Mouse (Mus musculus) megakaryocyte, adult 5-6 weeks (primary cell): ENCODE results near the gene Tmem106c. TPM values are rescaled to one million over a fixed set of nuclear protein-coding genes. Genes with fewer than 3 reads are reported as not detected.

ENCODE experiments used
- ATAC-seq: 2 replicates; pipeline ENCODE4 v1.8.0; 2016; ENCODE audit warnings: mild to moderate bottlenecking, inconsistent platforms; ENCODE audit not compliant: poor library complexity, severe bottlenecking
- total RNA-seq, 2 experiments: library from RNA; stranded (forward) in 1 of 2; stranded (reverse) in 1 of 2; fragments of 153-499, 151-499 nt in 1 of 2; fragments of 221-1000, 200-1000 nt in 1 of 2; gene quantifications; 2 replicates each; pipeline versions ENCODE4 v1.2.3 to v1.2.4; 2015 to 2017

The Tmem106c gene
- 12.4 and 18.5 TPM in 2 replicates for total RNA-seq (2015)
- 13.5 and 14.1 TPM in 2 replicates for total RNA-seq (2017)

- ATAC-seq, result peak; percentile 97
Measured at GRCm38 (mm10) chr15:97963989-97964835, at the start of gene Tmem106c. Tmem106c (plus strand) TSS chr15:97964200.

DNA sequence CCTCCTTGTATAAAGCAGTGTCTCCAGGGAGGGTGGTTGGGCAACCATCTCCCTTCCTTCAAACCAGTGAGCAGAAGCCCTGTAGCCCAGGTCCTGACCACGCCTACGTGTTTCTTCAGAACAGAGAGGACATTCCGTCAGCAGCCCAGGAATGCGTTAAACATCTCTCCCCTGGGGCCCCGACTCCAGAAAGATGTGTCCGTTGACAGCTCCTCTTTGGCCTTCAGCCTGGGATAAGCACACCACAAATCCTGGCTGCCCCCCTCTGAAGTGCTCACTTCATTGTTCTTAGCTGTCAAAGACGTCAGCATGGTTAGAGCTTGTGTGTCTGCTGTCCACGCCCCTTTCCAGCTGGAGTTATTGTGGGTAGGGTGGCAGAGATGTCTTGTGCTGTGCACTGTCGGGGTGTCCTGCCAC, 49.7 kb upstream of the Tmem106c start:
- ATAC-seq, result peak; percentile 83

GRCm38 (mm10) chr15:97917994-97918393, 46.0 kb upstream of the Tmem106c start:
- peak; percentile 76 for ATAC-seq

- no peak for ATAC-seq
Measured at GRCm38 (mm10) chr15:97919217-97919616, 44.8 kb upstream of the Tmem106c start.

DNA sequence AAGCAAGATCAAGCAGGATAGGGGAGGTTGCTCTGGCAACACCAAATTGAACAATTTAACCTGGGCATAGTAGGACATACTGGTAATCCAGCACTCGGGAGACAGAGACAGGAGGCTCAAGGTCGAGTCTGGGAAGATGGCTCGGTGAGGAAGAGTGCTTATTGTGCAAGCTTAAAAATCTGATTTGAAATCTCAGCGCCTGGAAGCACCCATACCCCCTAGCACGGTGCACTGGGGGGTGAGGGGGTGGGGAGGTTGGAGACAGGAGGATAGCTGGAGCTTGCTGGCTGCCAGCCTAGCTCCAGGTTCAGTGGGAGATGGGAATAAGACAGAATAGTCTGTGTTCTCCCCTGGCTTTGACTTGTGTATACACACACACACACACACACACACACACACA, 43.7 kb upstream of the Tmem106c start:
- no peak for ATAC-seq

DNA sequence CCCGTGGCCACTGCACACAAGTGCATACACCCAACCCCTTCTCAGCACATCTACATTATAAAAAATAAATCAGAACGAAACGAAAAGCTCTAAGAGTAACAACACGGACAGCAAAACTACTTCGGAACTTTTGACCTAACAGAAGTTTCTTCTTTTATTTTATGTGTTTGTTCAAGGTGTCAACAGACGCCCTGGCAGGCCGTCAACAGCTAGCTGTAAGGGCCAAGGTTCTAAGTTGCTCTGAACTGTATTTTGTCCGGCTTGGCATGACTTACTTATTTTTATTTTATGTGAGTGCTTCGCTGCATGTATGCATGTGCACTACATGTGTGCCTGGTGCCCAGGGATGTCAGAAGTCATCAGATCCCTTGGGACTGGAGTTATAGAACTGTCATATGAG, 42.2 kb upstream of the Tmem106c start:
- no peak for ATAC-seq

- no peak for ATAC-seq
Measured at GRCm38 (mm10) chr15:97922421-97922820, 41.6 kb upstream of the Tmem106c start.

- ATAC-seq, result no peak
Measured at GRCm38 (mm10) chr15:97927018-97927417, 37.0 kb upstream of the Tmem106c start.

GRCm38 (mm10) chr15:97927821-97928220, 36.2 kb upstream of the Tmem106c start:
- peak; percentile 82 for ATAC-seq

- ATAC-seq, result no peak
Measured at GRCm38 (mm10) chr15:97929259-97929824, 34.7 kb upstream of the Tmem106c start.

DNA sequence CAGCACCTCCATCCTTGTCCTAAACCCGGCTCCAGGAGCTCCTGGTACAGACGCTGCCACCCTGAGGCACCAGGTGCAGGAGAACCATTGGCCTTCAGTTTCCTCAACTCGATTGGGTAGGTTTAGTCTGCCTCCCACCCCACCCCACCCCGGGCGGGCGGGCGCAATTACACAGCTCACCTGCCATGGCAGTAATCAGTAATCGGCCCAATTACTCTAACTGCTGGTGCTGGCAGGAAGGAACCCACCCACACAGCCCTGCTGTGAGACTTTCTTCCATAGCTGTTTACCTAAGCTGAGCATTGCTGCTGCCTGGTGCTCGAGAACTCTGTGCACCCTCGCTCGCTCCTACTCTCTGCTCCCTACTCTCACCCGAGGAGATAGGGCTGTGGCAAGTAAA, 31.6 kb upstream of the Tmem106c start:
- no peak for ATAC-seq

GRCm38 (mm10) chr15:97938580-97938979, 25.4 kb upstream of the Tmem106c start:
- no peak for ATAC-seq

DNA sequence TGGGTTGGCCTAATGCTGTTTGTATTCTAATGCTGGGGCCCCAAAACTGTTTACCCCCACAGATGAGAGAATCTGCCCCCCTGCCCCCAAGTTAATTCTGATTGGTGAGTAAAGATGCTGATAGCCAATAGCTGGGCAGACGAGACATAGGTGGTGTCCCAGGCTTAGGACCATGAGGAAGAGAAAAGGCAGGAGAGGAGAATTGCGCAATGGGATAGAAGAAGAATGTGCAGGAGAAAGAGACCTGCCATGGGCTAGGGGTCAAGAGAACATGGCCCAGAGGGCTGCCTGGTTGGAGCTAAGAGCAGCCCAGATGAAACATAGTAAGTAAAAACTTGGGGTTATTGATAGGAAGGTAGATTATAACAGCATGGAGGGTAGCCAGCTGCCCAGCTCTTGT, 23.9 kb upstream of the Tmem106c start:
- no peak for ATAC-seq

- no peak for ATAC-seq
Measured at GRCm38 (mm10) chr15:97941306-97941705, 22.7 kb upstream of the Tmem106c start.

DNA sequence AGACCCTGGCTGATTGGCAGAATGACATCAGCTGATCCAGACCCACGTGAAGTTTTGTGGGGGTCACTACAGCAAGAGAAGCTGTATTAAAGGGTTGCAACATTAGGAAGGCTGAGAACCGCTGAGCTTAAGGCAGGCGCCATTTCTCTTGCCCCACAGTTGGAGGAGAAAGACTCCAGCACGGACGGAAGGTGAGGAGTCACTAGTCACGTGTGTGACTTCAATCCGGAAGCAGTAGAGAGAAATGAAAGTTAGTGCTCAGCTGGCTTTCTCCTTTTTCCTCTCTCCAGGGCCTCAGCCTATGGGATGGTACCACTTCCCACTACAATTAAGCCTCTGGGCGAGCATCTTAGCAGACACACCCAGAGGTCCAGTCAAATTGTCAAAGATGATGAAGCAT, 21.5 kb upstream of the Tmem106c start:
- peak; percentile 76 for ATAC-seq

GRCm38 (mm10) chr15:97943356-97943755, 20.6 kb upstream of the Tmem106c start:
- ATAC-seq, result no peak

DNA sequence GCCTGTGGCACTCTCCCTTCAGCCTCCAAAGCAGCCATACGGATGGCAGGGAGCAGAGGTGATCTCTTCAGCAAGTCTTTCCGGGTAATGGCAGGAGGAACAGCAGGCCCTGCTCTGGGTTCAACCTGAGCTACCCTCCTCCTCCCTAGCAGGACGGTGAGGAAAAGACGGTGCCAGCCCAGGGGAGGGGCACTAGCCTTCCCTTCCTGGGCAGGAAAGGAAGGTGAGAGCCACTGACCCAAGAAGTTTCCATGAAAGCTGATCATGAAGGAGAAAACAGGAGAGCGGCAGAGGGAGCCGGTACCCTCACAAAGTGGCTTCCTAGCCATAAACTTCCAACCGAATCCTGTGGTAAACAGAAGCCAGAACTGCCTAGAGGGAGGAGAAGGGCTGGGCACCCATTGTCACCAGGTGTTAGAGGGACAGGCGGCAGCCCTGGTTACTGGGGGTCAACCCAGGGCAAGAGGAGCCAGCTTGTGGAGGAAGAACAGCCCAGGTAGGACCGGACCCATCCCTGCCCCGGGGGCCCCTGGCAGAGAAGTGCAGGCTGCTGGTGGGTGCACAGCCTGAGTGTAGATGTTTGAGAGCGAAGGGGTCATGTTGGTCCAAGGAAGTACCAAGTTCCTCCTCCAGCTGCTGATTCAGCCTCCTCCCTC, 19.0 kb upstream of the Tmem106c start:
- no peak for ATAC-seq

DNA sequence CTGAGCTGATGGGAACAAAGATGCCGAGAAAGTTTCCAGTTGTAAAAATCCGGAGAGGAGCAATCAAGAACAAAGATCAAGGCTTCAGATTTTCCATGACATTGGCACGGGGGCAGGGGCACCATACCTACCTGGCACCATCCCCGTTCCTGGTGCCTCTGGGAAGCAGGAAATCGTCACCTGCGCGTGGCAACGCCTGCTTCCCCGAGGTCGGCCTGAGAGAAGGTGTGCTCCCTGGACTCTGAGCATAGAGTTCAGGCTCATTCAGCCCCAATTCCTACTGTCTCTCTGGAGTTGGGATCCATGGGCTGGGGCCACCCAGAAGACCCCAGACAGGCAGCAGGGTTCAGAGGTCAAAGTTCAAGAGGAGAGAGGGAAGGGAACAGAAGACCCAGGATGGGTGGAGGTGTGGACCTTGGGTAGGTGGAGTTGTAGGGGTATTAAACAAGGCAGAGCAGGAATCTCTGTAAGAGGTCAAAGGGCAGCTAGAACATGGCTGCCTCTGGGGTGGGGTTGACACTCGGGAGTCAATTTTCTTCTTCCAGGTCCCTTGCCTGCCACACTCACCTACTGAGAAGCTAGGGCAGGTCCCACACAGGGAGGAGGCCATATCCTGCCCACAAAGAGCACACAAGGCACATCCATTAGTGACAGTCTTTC, 18.2 kb upstream of the Tmem106c start:
- no peak for ATAC-seq

DNA sequence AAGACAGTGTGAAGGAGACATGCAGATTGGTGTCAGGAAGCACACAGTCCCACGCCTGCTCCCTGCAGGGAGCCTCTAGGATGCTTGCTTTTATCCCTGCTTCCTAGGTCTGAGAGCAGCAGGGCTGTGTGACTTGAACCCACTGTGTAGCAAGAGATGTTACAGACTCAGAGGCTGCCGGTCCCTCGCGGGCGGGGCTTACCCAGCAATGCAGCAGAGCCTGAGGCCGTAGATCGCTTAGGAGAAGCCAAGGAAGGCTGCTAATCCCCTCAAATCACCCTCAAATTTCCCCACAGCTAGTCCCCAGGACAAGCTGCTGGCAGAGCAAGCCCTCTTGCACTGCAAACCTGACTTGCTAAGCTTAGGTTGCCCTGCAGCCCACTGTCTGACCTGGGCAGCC, 15.3 kb upstream of the Tmem106c start:
- ATAC-seq, result no peak

DNA sequence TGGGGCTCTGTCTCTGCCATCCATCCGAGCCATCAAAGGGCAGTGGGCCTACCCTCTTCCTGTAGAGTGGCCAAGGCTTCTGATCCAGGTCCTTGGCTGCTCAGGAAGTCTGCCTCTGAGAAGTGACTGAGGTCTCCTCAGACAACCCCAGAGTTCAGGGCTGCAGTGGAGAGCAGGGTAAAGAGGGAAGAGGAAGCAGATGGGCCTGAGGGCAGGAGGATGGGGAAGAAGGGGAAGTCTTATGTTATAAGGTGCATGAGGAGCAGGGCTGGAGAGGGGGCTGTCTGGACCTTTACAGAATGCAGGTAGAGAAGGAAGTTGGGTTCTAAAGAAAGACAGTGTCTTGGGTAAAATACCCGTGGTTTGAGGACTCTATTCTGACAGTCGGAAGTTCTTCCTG, 14.3 kb upstream of the Tmem106c start:
- peak; percentile 75 for ATAC-seq

- ATAC-seq, result no peak
Measured at GRCm38 (mm10) chr15:97950240-97950639, 13.8 kb upstream of the Tmem106c start.
